8 mouse cellular contexts compared by ENCODE assay signal in genomic region chr11:69855347-69855746, GRCm38 (mm10). TPM values are rescaled to one million over a fixed set of nuclear protein-coding genes. Genes with fewer than 3 reads are reported as not detected.
DNase-seq lines count a peak whose midpoint lies in the region; ATAC-seq lines count a peak whose summit lies in the region.

No protein-coding gene starts in this region.

- H3K9me3 ChIP-seq in hindbrain, embryonic 11.5 days (ENCODE audit: control insufficient read depth, low read length) = no peaks in the 10 kb centered on the region
- no peaks in the 10 kb centered on the region for H3K9me3 ChIP-seq in hindbrain, embryonic 14.5 days (ENCODE audit: control insufficient read depth, low read length)
- H3K9me3 ChIP-seq in forebrain, embryonic 10.5 days = no peaks in the 10 kb centered on the region
- H3K9me3 ChIP-seq in midbrain, embryonic 16.5 days (replicated peaks; ENCODE audit: control insufficient read depth, low read length, poor library complexity, severe bottlenecking) = no peaks in the 10 kb centered on the region

- WGBS in hindbrain, embryonic 11.5 days = 19% methylated on average over 16 of the region's 16 CpGs
- WGBS in hindbrain, embryonic 14.5 days = 16% methylated on average over 16 of the region's 16 CpGs
- 21% methylated on average over 16 of the region's 16 CpGs for WGBS in forebrain, embryonic 10.5 days
- WGBS in midbrain, embryonic 16.5 days = 16% methylated on average over 16 of the region's 16 CpGs

- H3K9ac ChIP-seq in hindbrain, embryonic 11.5 days (ENCODE audit: low read depth, low read length) = no peak overlapping the region
- no peak overlapping the region for H3K9ac ChIP-seq in hindbrain, embryonic 14.5 days
- H3K9ac ChIP-seq in midbrain, embryonic 16.5 days (ENCODE audit: low read depth, low read length) = no peak overlapping the region

- H3K27me3 ChIP-seq in hindbrain, embryonic 11.5 days (ENCODE audit: control insufficient read depth, insufficient read depth, low read length) = peaks cover 17% of the 10 kb centered on the region
- H3K27me3 ChIP-seq in hindbrain, embryonic 14.5 days (ENCODE audit: control insufficient read depth, insufficient read depth, low read length) = peaks cover 23% of the 10 kb centered on the region
- peaks cover 49% of the 10 kb centered on the region for H3K27me3 ChIP-seq in forebrain, embryonic 10.5 days (ENCODE audit: poor library complexity, severe bottlenecking)
- H3K27me3 ChIP-seq in midbrain, embryonic 16.5 days (ENCODE audit: control insufficient read depth, insufficient read depth, low read depth, low read length) = peaks cover 11% of the 10 kb centered on the region

- H3K36me3 ChIP-seq in hindbrain, embryonic 11.5 days (ENCODE audit: control insufficient read depth, insufficient read depth, low read length) = no peaks in the 10 kb centered on the region
- peaks cover 14% of the 10 kb centered on the region for H3K36me3 ChIP-seq in hindbrain, embryonic 14.5 days (replicated peaks; ENCODE audit: control insufficient read depth, insufficient read depth)
- H3K36me3 ChIP-seq in forebrain, embryonic 10.5 days (replicated peaks) = peaks cover 26% of the 10 kb centered on the region
- H3K36me3 ChIP-seq in midbrain, embryonic 16.5 days (ENCODE audit: control insufficient read depth, insufficient read depth, low read length) = peaks cover 14% of the 10 kb centered on the region

- no peak overlapping the region for H3K4me3 ChIP-seq in hindbrain, embryonic 11.5 days (ENCODE audit: low read depth, low read length)
- H3K4me3 ChIP-seq in hindbrain, embryonic 14.5 days (replicated peaks; ENCODE audit: low read length) = no peak overlapping the region
- H3K4me3 ChIP-seq in forebrain, embryonic 10.5 days = peak overlapping the region; percentile 23
- no peak overlapping the region for H3K4me3 ChIP-seq in midbrain, embryonic 16.5 days (ENCODE audit: low read depth, low read length)

- ATAC-seq in hindbrain, embryonic 11.5 days (ENCODE audit: low FRiP score) = peak; percentile 68
- ATAC-seq in hindbrain, embryonic 14.5 days (ENCODE audit: low FRiP score) = no peak
- 0 out of 2 replicates have a peak, but pooled peaks have one; percentile 50 for ATAC-seq in midbrain, embryonic 16.5 days

- no peak overlapping the region for H3K4me2 ChIP-seq in hindbrain, embryonic 11.5 days (replicated peaks; ENCODE audit: low read depth, low read length)
- H3K4me2 ChIP-seq in hindbrain, embryonic 14.5 days (replicated peaks) = no peak overlapping the region
- no peak overlapping the region for H3K4me2 ChIP-seq in midbrain, embryonic 16.5 days (ENCODE audit: low read length)

- H3K27ac ChIP-seq in hindbrain, embryonic 11.5 days (ENCODE audit: low read depth, low read length) = no peak overlapping the region
- H3K27ac ChIP-seq in hindbrain, embryonic 14.5 days = no peak overlapping the region
- peak overlapping the region; percentile 72 for H3K27ac ChIP-seq in forebrain, embryonic 10.5 days
- H3K27ac ChIP-seq in midbrain, embryonic 16.5 days (ENCODE audit: low read length) = no peak overlapping the region

- H3K4me1 ChIP-seq in hindbrain, embryonic 11.5 days (replicated peaks; ENCODE audit: control insufficient read depth, insufficient read depth, low read length) = peaks cover 3% of the 10 kb centered on the region; the same call in 1 of the 2 replicates
- H3K4me1 ChIP-seq in hindbrain, embryonic 14.5 days (replicated peaks; ENCODE audit: control insufficient read depth, insufficient read depth, low read length) = no peaks in the 10 kb centered on the region
- H3K4me1 ChIP-seq in forebrain, embryonic 10.5 days = peaks cover 37% of the 10 kb centered on the region
- H3K4me1 ChIP-seq in midbrain, embryonic 16.5 days (ENCODE audit: control insufficient read depth, insufficient read depth, low read length) = no peaks in the 10 kb centered on the region

- peak; percentile 65 for DNase-seq in hindbrain, embryonic 11.5 days (ENCODE audit: low spot score)
- no peak for DNase-seq in hindbrain, embryonic 14.5 days (ENCODE audit: low spot score)
- peak; percentile 73 for DNase-seq in adrenal gland, postnatal 14 days
- peak; percentile 66 for DNase-seq in forebrain, embryonic 10.5 days (ENCODE audit: extremely low spot score, low spot score)
- peak; percentile 50 for DNase-seq in kidney, postnatal 14 days
- no peak for DNase-seq in ovary, postnatal 36 days (ENCODE audit: low spot score)
- DNase-seq in urinary bladder, adult 18-20 months (ENCODE audit: low spot score in 2 of 2) = no peak

RNA-seq across cellular contexts. Expression of gene Tnk1, which starts 3.2 kb away (rescaled TPM):
- 0.52 TPM in 1 of 2 replicates, not detected in the other for polyA plus RNA-seq in hindbrain, embryonic 11.5 days (2014; fragmentation: Nextera tagmentation; extraction: Ambion mirVana)
- not detected in 2 replicates for polyA plus RNA-seq in hindbrain, embryonic 14.5 days (2014; fragmentation: Nextera tagmentation; extraction: Ambion mirVana)
- total RNA-seq in adrenal gland, postnatal 14 days (2021) = 0.30 TPM in 1 of 2 replicates, not detected in the other
- polyA plus RNA-seq in forebrain, embryonic 10.5 days (2016; fragmentation: Nextera tagmentation; extraction: Ambion mirVana) = 0.79 and 1.9 TPM in 2 replicates
- 0.11 and 0.35 TPM in 2 replicates for polyA plus RNA-seq in midbrain, embryonic 16.5 days (2015; fragmentation: Nextera tagmentation; extraction: Ambion mirVana)

RNA-seq across cellular contexts. Expression of gene Plscr3, which starts 9.2 kb away (rescaled TPM):
- 62.2 and 62.6 TPM in 2 replicates for polyA plus RNA-seq in hindbrain, embryonic 11.5 days (2014; fragmentation: Nextera tagmentation; extraction: Ambion mirVana)
- polyA plus RNA-seq in hindbrain, embryonic 14.5 days (2014; fragmentation: Nextera tagmentation; extraction: Ambion mirVana) = 39.3 and 39.8 TPM in 2 replicates
- 50.5 and 51.3 TPM in 2 replicates for total RNA-seq in adrenal gland, postnatal 14 days (2021)
- 67.5 and 67.6 TPM in 2 replicates for polyA plus RNA-seq in forebrain, embryonic 10.5 days (2016; fragmentation: Nextera tagmentation; extraction: Ambion mirVana)
- polyA plus RNA-seq in midbrain, embryonic 16.5 days (2015; fragmentation: Nextera tagmentation; extraction: Ambion mirVana) = 46.3 and 48.1 TPM in 2 replicates

RNA-seq across cellular contexts. Expression of gene Tmem256, which starts 17.0 kb away (rescaled TPM):
- 268 and 276 TPM in 2 replicates for polyA plus RNA-seq in hindbrain, embryonic 11.5 days (2014; fragmentation: Nextera tagmentation; extraction: Ambion mirVana)
- polyA plus RNA-seq in hindbrain, embryonic 14.5 days (2014; fragmentation: Nextera tagmentation; extraction: Ambion mirVana) = 321 and 409 TPM in 2 replicates
- total RNA-seq in adrenal gland, postnatal 14 days (2021) = 114 and 128 TPM in 2 replicates
- 259 and 290 TPM in 2 replicates for polyA plus RNA-seq in forebrain, embryonic 10.5 days (2016; fragmentation: Nextera tagmentation; extraction: Ambion mirVana)
- polyA plus RNA-seq in midbrain, embryonic 16.5 days (2015; fragmentation: Nextera tagmentation; extraction: Ambion mirVana) = 271 and 312 TPM in 2 replicates

RNA-seq across cellular contexts. Expression of gene Nlgn2, which starts 17.8 kb away (rescaled TPM):
- 11.5 and 16.1 TPM in 2 replicates for polyA plus RNA-seq in hindbrain, embryonic 11.5 days (2014; fragmentation: Nextera tagmentation; extraction: Ambion mirVana)
- polyA plus RNA-seq in hindbrain, embryonic 14.5 days (2014; fragmentation: Nextera tagmentation; extraction: Ambion mirVana) = 22.3 and 24.7 TPM in 2 replicates
- 17.6 and 20.6 TPM in 2 replicates for total RNA-seq in adrenal gland, postnatal 14 days (2021)
- 4.7 and 5.2 TPM in 2 replicates for polyA plus RNA-seq in forebrain, embryonic 10.5 days (2016; fragmentation: Nextera tagmentation; extraction: Ambion mirVana)
- 20.6 and 21.5 TPM in 2 replicates for polyA plus RNA-seq in midbrain, embryonic 16.5 days (2015; fragmentation: Nextera tagmentation; extraction: Ambion mirVana)

RNA-seq across cellular contexts. Expression of gene Tmem95, which starts 22.5 kb away (rescaled TPM):
- not detected in 2 replicates for polyA plus RNA-seq in hindbrain, embryonic 11.5 days (2014; fragmentation: Nextera tagmentation; extraction: Ambion mirVana)
- polyA plus RNA-seq in hindbrain, embryonic 14.5 days (2014; fragmentation: Nextera tagmentation; extraction: Ambion mirVana) = not detected in 2 replicates
- total RNA-seq in adrenal gland, postnatal 14 days (2021) = not detected in 2 replicates
- polyA plus RNA-seq in forebrain, embryonic 10.5 days (2016; fragmentation: Nextera tagmentation; extraction: Ambion mirVana) = not detected in 2 replicates
- polyA plus RNA-seq in midbrain, embryonic 16.5 days (2015; fragmentation: Nextera tagmentation; extraction: Ambion mirVana) = not detected in 2 replicates

Comparison
In these comparisons a context has a peak if more than half of its experiments do, and no peak if none do; other contexts are left out.
1. DNase-seq: peak in hindbrain, embryonic 11.5 days (single experiment), adrenal gland, postnatal 14 days (single experiment), forebrain, embryonic 10.5 days (single experiment) and kidney, postnatal 14 days (single experiment); none in hindbrain, embryonic 14.5 days (single experiment), ovary, postnatal 36 days (single experiment) and urinary bladder, adult 18-20 months (0 of 2).